Mouse (Mus musculus) natural killer cell, adult 2 months (primary cell): ENCODE measurements at regions not wholly inside any gene's neighbourhood (a gene's known extent, or its start where the extent isn't known, plus 50 kb on each side); places are given as distances from the start of the nearest gene placed in this dataset.

Experiments
- DNase-seq, 2 experiments: peaks; one replicate each; pipeline ENCODE4 v3.0.0; 2022; ENCODE audit warnings: low spot score in 2 of 2

DNA sequence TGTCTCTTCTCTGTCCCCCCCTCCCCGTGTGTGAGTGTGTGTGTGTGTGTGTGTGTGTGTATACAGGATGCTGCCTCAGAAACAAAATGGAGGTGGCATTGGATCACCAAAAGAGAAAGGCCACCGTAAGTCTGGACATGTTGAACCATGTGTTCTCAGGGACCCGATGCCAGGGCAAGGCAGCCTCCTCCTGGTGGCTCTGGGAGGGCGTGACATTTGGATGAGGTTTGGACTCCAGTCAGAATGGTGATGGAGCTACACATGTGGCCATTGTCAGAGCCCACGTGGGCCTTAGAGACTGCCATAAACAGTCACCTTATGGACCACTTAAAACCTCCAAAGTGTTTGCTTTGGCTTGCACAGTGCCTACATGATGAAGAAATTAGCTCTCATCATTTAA is 80.0 kb downstream of the Efnb1 start:
- no peak for DNase-seq

DNA sequence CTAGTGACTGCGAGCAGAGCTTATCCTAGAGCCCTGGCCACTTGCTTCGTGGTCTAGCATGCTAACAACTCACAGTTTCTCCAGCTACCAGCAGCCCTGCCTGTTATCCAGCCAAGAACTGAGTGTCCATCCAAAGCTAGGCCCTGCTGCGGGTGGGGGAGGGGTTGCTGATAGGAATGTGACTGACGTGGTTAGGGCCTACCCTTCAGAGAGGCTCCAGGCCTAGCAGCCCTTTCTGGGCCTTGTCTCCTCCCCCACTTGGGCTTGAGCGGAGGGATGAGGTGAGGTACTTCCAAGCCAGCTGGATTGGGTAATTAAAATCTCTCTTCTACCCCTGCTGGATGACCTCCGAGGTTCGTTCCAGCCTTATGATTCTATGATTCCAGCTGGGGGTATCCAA is 79.2 kb downstream of the Efnb1 start:
- DNase-seq: no peak

DNA sequence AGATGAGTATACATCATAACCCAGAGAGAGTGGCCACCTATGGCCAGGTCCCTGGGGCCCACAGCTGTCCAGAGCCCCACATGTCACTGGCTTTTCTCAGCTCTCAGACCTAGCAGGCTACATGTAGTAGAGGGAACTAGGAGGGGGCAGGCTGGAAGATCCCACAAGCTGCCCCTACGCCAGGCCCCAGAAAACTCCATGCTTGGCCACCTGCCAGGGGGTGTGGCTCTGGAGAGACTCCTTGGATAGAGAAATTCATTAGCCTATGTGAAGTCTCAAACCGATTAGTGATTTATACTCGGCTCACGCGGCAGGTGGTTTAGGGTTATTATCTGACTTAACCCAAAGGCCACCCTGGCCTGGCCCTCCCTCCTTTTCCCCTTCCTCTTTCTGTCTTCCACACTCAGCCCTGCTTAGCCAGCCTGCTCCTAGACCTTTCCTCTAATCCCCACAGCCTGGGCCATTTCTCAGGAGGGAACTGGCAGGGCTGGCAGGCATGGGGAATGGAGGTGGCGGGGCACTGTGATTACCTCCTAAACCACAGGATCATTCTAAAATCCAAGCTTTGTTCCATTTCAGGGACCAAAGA is 77.7 kb downstream of the Efnb1 start:
- DNase-seq: no peak

DNA sequence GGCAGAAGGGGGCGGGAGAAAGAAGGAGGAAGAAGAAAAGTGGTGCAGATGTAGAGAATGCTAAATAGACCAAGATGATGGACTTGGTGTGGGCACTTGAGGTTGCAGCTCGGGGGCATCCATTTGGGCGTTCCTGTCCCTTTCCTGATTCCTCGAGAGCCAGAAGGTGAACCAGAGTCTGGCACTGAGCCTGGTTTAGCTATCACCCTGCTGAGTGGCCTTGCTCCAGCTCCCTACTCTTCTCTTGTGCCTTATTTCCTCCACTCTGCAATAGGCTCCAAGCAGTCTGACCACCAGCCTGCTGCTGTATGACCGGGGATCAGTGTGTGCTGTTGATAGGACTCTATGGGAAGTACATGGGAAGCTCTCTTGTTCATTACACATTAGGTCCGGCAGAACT is 68.1 kb downstream of the Efnb1 start:
- DNase-seq: no peak

DNA sequence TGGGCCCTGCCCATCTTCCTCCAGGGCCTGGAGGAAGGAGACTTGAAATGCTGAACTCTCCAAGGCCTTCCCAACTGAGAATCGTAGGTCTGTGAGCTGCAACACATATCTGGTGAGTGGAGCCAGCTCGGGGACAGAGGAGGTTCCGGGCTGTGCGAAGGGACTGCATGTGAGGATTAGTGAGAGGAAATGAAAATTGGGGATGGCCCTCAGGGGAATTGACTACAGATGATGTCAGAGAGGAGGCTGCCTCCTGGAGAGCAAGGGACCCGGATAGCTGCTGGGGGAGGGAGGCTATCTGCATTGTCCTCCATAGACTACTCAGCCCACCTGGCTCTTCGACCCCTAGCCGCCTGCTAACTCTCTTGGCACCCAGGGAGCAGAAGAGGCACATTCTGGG is 65.2 kb downstream of the Efnb1 start:
- DNase-seq: no peak

DNA sequence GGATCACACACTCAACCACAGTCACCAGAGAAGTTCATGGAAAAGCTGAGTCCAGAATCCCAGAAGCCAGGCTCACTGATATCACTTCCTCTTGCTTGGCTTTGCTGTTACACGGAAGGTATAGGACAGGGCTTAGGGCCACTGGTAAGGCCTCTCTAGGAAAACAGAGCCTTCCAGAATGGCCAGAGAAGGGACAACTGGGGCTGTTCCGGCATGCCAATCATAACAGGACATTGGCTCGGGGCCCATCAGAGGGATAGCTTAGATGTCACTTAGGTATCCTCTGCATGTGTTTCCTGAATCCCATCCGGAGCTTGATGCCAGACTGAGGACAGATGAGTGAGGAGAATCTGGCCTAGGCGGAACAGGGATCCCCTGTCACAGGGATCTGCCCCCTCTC is 63.7 kb downstream of the Efnb1 start:
- no peak for DNase-seq

DNA sequence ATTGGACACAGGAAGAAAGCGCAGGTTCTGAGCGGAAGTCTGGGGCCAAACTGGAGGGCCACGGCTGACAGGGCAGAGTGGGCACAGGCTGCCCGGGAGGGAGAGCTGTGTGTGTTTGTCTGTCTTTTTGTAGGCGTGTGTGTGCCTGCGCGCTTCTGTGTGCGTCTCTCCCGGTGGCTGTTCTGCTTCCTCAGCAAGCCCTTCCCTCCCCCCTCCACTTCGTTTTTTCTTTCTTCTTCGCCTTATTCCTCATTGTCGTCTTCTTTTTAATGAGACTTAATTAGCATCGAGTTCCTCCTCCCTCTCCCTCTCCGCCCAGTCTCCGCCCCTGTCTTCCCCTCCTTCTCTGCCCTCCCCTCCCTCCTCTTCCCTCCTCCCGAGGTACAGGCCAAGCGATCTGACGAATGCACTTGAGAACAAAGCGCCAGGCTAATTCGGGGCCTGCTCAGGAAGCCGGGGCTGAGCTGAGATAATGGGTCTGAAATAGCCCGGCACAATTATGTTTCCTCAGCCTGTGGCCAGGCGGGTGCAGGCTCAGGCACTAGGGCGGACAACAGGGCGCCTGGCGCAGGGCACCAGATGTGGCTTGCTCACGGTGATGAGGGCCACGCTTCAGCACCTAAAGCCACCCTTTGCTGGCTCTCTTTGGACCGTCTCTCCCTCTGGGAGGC is 63.2 kb downstream of the Efnb1 start:
- peak; percentile 2 to 5 for DNase-seq
